Mouse (Mus musculus) granulocyte monocyte progenitor cell, adult 5-6 weeks (primary cell): Measurements from ENCODE around the gene Bag1. TPM values are rescaled to one million over a fixed set of nuclear protein-coding genes. Genes with fewer than 3 reads are reported as not detected.

Experiments used
- ATAC-seq: replicated peaks from 2 replicates; pipeline ENCODE4 v1.8.0; 2016; ENCODE audit warnings: mild to moderate bottlenecking, moderate TSS enrichment, inconsistent platforms; ENCODE audit not compliant: poor library complexity, severe bottlenecking
- total RNA-seq, 2 experiments: library from RNA; stranded (forward) in 1 of 2; stranded (reverse) in 1 of 2; fragments of 200-712, 200-1000 nt in 1 of 2; fragments of >200 nt in 1 of 2; fragmentation: Nextera tagmentation in 1 of 2; gene quantifications; 2 replicates each; pipeline ENCODE4 v1.2.3; 2014 to 2017

The Bag1 gene
- total RNA-seq, 2 experiments from 2014 or later: 146 to 367 TPM

DNA sequence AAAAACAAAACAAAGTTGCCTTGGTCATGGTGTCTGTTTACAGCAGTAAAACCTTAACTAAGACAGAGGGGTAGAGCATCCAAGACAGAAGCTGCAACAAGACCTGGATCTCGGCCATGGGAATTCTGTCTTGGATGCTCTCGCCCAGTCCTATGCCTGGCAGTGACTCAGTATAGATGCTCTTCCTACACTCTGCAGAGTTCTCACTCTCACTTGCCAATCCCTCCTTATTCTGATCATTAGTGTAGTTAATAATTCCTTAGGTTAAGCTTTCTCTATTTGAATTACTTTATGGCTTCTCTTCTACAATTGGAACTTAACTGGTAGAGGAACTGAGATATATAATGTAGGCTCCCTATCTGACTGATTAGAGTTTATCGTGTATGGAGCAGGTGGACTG, 53.0 kb downstream of the Bag1 start:
- ATAC-seq: no peak

- ATAC-seq: no peak
Measured at GRCm38 (mm10) chr4:40891206-40891605, 56.9 kb downstream of the Bag1 start.

DNA sequence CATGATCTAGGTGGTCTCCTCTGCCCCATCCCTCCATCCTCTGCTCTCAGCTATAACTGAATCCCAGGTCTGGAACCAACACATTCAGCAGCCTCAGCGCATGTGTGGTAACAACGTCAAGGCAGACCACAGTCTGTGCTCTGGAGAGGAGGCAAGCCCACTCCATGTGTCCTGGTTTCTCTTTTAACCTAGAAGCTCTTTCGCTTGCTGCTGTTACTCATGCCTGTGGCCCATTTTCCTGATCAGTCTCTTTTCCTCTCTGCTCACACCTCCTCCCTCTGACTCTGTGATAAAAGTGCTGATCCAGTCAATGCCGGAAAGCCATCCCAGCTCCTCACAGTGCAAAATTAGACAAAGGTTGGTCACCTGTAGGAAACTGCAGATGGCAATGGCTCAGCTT, 58.1 kb downstream of the Bag1 start:
- ATAC-seq: no peak

GRCm38 (mm10) chr4:40889252-40889651, 58.8 kb downstream of the Bag1 start:
- ATAC-seq: peak; percentile 37

DNA sequence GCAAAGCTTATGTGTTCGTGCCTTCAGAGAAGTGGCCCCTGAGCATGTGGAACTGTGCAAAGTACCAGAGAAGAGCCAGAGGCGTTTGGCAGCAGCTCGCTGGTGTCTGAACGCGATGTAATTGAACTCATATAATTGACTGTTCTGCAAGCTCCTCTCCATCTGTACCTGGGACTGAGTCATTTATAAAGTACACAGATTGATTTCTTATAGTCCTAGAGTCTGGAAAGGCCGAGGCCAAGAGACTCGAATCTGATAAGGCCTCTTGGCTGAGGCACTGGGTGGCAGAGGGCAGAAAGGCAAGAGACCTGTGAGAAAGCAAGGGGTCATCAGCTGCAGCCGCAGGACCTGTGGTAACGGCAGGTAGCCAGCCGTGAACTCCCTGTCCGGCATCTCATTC, 59.3 kb downstream of the Bag1 start:
- no peak for ATAC-seq

Other genes starting within 250 kb of the Bag1 start
- gene Aptx, start 245.1 kb downstream of the Bag1 start, total RNA-seq (2014; fragmentation: Nextera tagmentation): 12.7 and 18.9 TPM in 2 replicates
- 12.2 and 19.9 TPM in 2 replicates for gene Aptx, start 245.1 kb downstream of the Bag1 start, total RNA-seq (2017)
- gene Dnaja1, start 226.1 kb downstream of the Bag1 start, total RNA-seq (2014; fragmentation: Nextera tagmentation): 127 and 128 TPM in 2 replicates
- gene Dnaja1, start 226.1 kb downstream of the Bag1 start, total RNA-seq (2017): 338 and 392 TPM in 2 replicates
- 79.7 and 86.6 TPM in 2 replicates for gene Smu1, start 190.4 kb downstream of the Bag1 start, total RNA-seq (2014; fragmentation: Nextera tagmentation)
- gene Smu1, start 190.4 kb downstream of the Bag1 start, total RNA-seq (2017): 136 and 154 TPM in 2 replicates
- gene B4galt1, start 94.3 kb downstream of the Bag1 start, total RNA-seq (2014; fragmentation: Nextera tagmentation): 74.8 and 78.1 TPM in 2 replicates
- 45.0 and 45.5 TPM in 2 replicates for gene B4galt1, start 94.3 kb downstream of the Bag1 start, total RNA-seq (2017)
- not detected in 2 replicates for gene Spink4, start 28.2 kb downstream of the Bag1 start, total RNA-seq (2014; fragmentation: Nextera tagmentation)
- not detected in 2 replicates for gene Spink4, start 28.2 kb downstream of the Bag1 start, total RNA-seq (2017)
- gene Chmp5, start 113 bp upstream of the Bag1 start, total RNA-seq (2014; fragmentation: Nextera tagmentation): 29.9 and 35.6 TPM in 2 replicates
- 57.8 and 87.8 TPM in 2 replicates for gene Chmp5, start 113 bp upstream of the Bag1 start, total RNA-seq (2017)
- gene Nfx1, start 22.6 kb upstream of the Bag1 start, total RNA-seq (2014; fragmentation: Nextera tagmentation): 60.0 and 67.3 TPM in 2 replicates
- 63.7 and 66.7 TPM in 2 replicates for gene Nfx1, start 22.6 kb upstream of the Bag1 start, total RNA-seq (2017)
- not detected in 2 replicates for gene Aqp7, start 99.8 kb upstream of the Bag1 start, total RNA-seq (2014; fragmentation: Nextera tagmentation)
- gene Aqp7, start 99.8 kb upstream of the Bag1 start, total RNA-seq (2017): not detected in 2 replicates
- gene Aqp3, start 149.9 kb upstream of the Bag1 start, total RNA-seq (2014; fragmentation: Nextera tagmentation): not detected in 2 replicates
- not detected in 2 replicates for gene Aqp3, start 149.9 kb upstream of the Bag1 start, total RNA-seq (2017)
- 33.0 and 37.3 TPM in 2 replicates for gene Nol6, start 176.2 kb upstream of the Bag1 start, total RNA-seq (2014; fragmentation: Nextera tagmentation)
- 22.4 and 45.9 TPM in 2 replicates for gene Nol6, start 176.2 kb upstream of the Bag1 start, total RNA-seq (2017)
- gene Ube2r2, start 187.4 kb upstream of the Bag1 start, total RNA-seq (2014; fragmentation: Nextera tagmentation): 135 and 142 TPM in 2 replicates
- 26.7 and 28.1 TPM in 2 replicates for gene Ube2r2, start 187.4 kb upstream of the Bag1 start, total RNA-seq (2017)